Comparison of ENCODE assay signal across 24 mouse cellular contexts in the genomic region with DNA sequence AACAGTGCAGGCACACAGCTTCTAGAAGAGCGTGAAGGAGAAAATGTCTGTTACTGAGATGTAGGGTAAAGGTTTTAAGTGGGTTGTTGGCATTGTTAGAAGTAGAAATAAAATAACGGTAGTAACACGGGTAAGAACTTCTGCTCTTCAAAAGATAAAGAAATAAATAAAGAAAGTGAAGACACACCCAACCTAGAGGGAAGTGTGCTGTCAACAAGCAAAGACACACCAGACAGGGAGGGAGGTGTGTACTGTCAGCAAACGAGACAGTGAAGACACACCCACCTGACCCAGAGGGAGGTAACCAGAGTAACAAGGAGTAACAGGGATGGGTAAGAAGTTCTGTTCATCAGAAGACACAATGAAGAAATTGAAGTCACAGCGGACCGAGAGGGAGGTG. TPM values are rescaled to one million over a fixed set of nuclear protein-coding genes. Genes with fewer than 3 reads are reported as not detected.
"Had no signal": no experiment of that assay in that cellular context is flagged by ENCODE, and none has a peak within 500 bp of the region (broad histone marks: within the 10 kb centered on the region; RNA-seq: fewer than 3 reads in every experiment).

No protein-coding gene starts in this region.

- H3K9me3 ChIP-seq: limb, embryonic 10.5 days; limb, embryonic 13.5 days; midbrain, embryonic 10.5 days; midbrain, embryonic 13.5 days; neural tube, embryonic 13.5 days had no signal

- H3K27ac ChIP-seq: kidney, postnatal 0 days; layer of hippocampus, adult 2 months; limb, embryonic 10.5 days; limb, embryonic 13.5 days; midbrain, embryonic 10.5 days; midbrain, embryonic 13.5 days; neural tube, embryonic 13.5 days had no signal

- H3K4me1 ChIP-seq: midbrain, embryonic 10.5 days; midbrain, embryonic 13.5 days; neural tube, embryonic 13.5 days had no signal

- H3K4me2 ChIP-seq: limb, embryonic 13.5 days; midbrain, embryonic 13.5 days; neural tube, embryonic 13.5 days had no signal

- H3K9ac ChIP-seq: limb, embryonic 13.5 days; midbrain, embryonic 13.5 days; neural tube, embryonic 13.5 days had no signal

- H3K4me3 ChIP-seq: layer of hippocampus, adult 2 months; limb, embryonic 10.5 days; limb, embryonic 13.5 days; midbrain, embryonic 10.5 days; midbrain, embryonic 13.5 days; myocyte; neural tube, embryonic 13.5 days had no signal

- DNase-seq: kidney, adult 2 months; kidney, postnatal 25 days; layer of hippocampus, adult 9-11 months; lung, adult 2 months; lung, postnatal 14 days; lung, postnatal 4 days; retina, postnatal 1 day; thymus, adult 18-20 months; thymus, postnatal 36 days had no signal

- H3K36me3 ChIP-seq: limb, embryonic 10.5 days; limb, embryonic 13.5 days; midbrain, embryonic 10.5 days; midbrain, embryonic 13.5 days; neural tube, embryonic 13.5 days had no signal

- ATAC-seq: intestine, postnatal 0 days; midbrain, embryonic 13.5 days; midbrain, embryonic 16.5 days had no signal

RNA-seq across cellular contexts. Expression of gene Ak5, which starts 6.5 kb away (rescaled TPM):
- total RNA-seq: liver, adult 2 months; megakaryocyte, adult 5-6 weeks; monocyte, adult 5-6 weeks had no signal
- polyA plus RNA-seq: large intestine, adult 2 months; liver, adult 2 months; small intestine, adult 2 months had no signal
